Mouse (Mus musculus): ENCODE measurements around the gene Birc6. TPM values are rescaled to one million over a fixed set of nuclear protein-coding genes. Genes with fewer than 3 reads are reported as not detected.

The Birc6 gene
- 100 and 106 TPM in 2 replicates for polyA plus RNA-seq (2012; rRNA removed)

DNA sequence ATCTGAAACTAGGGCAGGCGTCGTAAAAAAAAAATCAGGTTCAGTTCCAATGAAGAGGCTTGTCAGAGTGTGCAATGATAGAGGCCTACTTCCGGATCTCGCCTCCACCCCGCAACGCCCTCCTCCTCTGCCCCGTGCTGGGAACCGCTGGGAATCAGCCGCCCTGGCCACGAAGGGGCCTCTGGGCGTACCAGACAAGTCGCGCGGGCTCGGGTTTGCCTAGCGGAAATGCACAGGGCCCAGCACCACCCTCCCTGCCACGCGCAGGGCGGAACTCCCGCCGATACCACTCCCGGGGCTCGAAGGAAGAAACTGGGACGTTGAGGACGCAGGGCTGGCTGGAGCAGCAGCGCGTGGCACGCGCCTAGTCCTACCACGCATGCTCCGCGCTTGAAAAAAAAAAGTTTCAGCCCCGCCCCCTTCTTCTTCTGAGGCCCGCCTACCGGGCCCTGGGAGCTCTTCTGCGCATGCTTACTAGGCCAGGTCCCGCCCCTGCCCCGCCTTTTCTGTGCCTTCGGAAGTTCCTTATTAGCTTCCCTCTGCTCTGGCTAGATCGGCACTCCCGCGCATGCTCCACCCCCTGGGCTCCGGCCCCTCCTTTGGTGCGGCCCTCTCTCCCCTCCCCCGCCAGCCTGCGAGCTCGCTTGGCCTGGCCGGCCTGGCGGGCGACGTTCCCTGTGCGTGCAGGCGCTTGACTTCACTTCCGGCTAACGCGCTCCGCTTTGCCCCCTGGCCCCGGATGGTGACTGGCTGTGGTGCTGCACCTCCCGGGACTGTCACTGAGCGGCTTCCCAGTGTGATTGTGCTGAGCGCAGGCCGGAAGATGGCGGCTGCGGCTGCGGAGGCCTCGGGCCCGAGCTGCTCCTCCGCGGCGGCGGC is at the start of gene Birc6:
Gene Birc6, plus strand, starts transcription at position 567 of the 879 bp plus-strand sequence.

GRCm38 (mm10) chr17:74489024-74489900 is 38.8 kb upstream of the Birc6 start, which contains the start of gene Yipf4:
Gene Yipf4, plus strand, starts transcription at chr17:74489493.

DNA sequence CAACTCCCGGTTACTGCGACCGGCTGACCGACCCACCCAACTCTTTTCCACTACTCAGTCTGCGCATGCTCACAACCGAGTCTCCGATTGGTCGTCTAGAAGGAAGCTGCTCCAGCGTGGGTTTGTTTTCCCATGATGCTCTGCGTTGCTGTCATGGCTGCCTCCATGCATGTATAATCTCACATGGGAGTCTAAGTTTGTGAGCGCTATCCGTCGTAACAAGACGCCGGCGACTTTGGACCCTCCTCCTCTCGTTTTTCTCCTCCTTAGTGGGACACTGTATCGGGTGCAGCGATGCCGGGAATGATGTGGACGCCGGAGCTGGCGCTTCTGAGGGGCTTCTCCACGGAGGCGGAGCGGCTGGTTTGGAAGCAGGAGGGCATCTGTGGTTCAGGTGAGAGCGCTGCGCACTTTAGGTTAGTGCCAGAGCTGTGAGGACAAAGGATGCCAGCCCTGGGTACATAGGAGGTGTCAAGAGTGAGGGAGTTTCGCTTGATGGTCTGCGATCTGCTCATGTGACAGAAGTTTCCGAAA is 189.6 kb downstream of the Birc6 start, which contains the start of gene Ttc27:
Gene Ttc27, plus strand, starts transcription at position 115 of the 534 bp plus-strand sequence.

Other genes with a start within 250 kb of the Birc6 start
- gene Memo1, start 232.8 kb upstream of the Birc6 start, polyA plus RNA-seq (2012; rRNA removed): 78.6 and 90.6 TPM in 2 replicates
- gene Dpy30, start 204.4 kb upstream of the Birc6 start, polyA plus RNA-seq (2012; rRNA removed): 141 and 155 TPM in 2 replicates
- 70.5 and 70.7 TPM in 2 replicates for gene Spast, start 189.3 kb upstream of the Birc6 start, polyA plus RNA-seq (2012; rRNA removed)
- gene Slc30a6, start 132.7 kb upstream of the Birc6 start, polyA plus RNA-seq (2012; rRNA removed): 28.2 and 29.8 TPM in 2 replicates
- gene Nlrc4, start 69.2 kb upstream of the Birc6 start, polyA plus RNA-seq (2012; rRNA removed): 0.03 and 0.06 TPM in 2 replicates
- 31.3 and 34.1 TPM in 2 replicates for gene Yipf4, start 38.8 kb upstream of the Birc6 start, polyA plus RNA-seq (2012; rRNA removed)
- gene Ttc27, start 189.4 kb downstream of the Birc6 start, polyA plus RNA-seq (2012; rRNA removed): 13.8 and 15.3 TPM in 2 replicates